Mouse (Mus musculus) layer of hippocampus, adult 2 months (tissue): ENCODE measurements around the gene C130032M10Rik. TPM values are rescaled to one million over a fixed set of nuclear protein-coding genes. Genes with fewer than 3 reads are reported as not detected.

Experiments
- DNase-seq, 2 experiments: peaks; one replicate each; pipeline ENCODE4 v3.0.0; 2022; ENCODE audit warnings: low spot score in 2 of 2
- H3K27ac ChIP-seq: fragments of 200-600 bp; 2 replicates; pipeline ENCODE4 v1.8.1; 2022
- H3K4me3 ChIP-seq: fragments of 200-600 bp; 2 replicates; pipeline ENCODE4 v1.8.1; 2022; ENCODE audit warnings: mild to moderate bottlenecking
- CTCF ChIP-seq: fragments of 200-600 bp; conservative IDR thresholded peaks from 2 replicates; pipeline ENCODE4 v1.8.1; 2022; ENCODE audit warnings: antibody characterized with exemption, mild to moderate bottlenecking, moderate library complexity
- total RNA-seq, 2 experiments: library from RNA; stranded (reverse); gene quantifications; 2 replicates each; pipeline ENCODE4 v1.2.3; 2021

Gene C130032M10Rik
- total RNA-seq, 2 experiments from 2014 or later, result not detected

GRCm38 (mm10) chr9:114525891-114526290 is 10.4 kb downstream of the C130032M10Rik start:
- no peak overlapping the region for H3K27ac ChIP-seq
- no peak for TF ChIP-seq CTCF
- H3K4me3 ChIP-seq, result no peak overlapping the region
- no peak for DNase-seq

GRCm38 (mm10) chr9:114526581-114526980 is 11.1 kb downstream of the C130032M10Rik start:
- TF ChIP-seq CTCF, result no peak
- H3K4me3 ChIP-seq, result no peak overlapping the region
- H3K27ac ChIP-seq, result no peak overlapping the region
- DNase-seq, result no peak

- no peak overlapping the region for H3K4me3 ChIP-seq
- no peak for TF ChIP-seq CTCF
- no peak for DNase-seq
- no peak overlapping the region for H3K27ac ChIP-seq
These were observed 11.6 kb downstream of the C130032M10Rik start for GRCm38 (mm10) chr9:114527085-114527484.

- H3K27ac ChIP-seq, result no peak overlapping the region
- DNase-seq, result no peak
- no peak overlapping the region for H3K4me3 ChIP-seq
- no peak for TF ChIP-seq CTCF
These were observed 12.6 kb downstream of the C130032M10Rik start for GRCm38 (mm10) chr9:114527992-114528679.

GRCm38 (mm10) chr9:114528680-114529048 is 13.2 kb downstream of the C130032M10Rik start:
- DNase-seq, result no peak
- TF ChIP-seq CTCF, result no peak
- H3K27ac ChIP-seq, result no peak overlapping the region
- no peak overlapping the region for H3K4me3 ChIP-seq

GRCm38 (mm10) chr9:114531276-114531675 is 15.8 kb downstream of the C130032M10Rik start:
- DNase-seq, result no peak
- Histone ChIP-seq H3K27ac (no peak overlapping the region), H3K4me3 (no peak overlapping the region)
- no peak for TF ChIP-seq CTCF

GRCm38 (mm10) chr9:114533848-114534247 is 18.4 kb downstream of the C130032M10Rik start:
- H3K27ac ChIP-seq, result no peak overlapping the region
- no peak overlapping the region for H3K4me3 ChIP-seq
- DNase-seq, result no peak
- TF ChIP-seq CTCF, result no peak

GRCm38 (mm10) chr9:114534747-114535517 is 19.4 kb downstream of the C130032M10Rik start:
- Histone ChIP-seq H3K4me3 (no peak overlapping the region), H3K27ac (no peak overlapping the region)
- peak; percentile 33 for TF ChIP-seq CTCF
- DNase-seq, result peak in 1 of 2 experiments; percentile 22

GRCm38 (mm10) chr9:114536628-114537027 is 21.1 kb downstream of the C130032M10Rik start:
- DNase-seq, result no peak
- H3K27ac ChIP-seq, result no peak overlapping the region
- H3K4me3 ChIP-seq, result no peak overlapping the region
- no peak for TF ChIP-seq CTCF

GRCm38 (mm10) chr9:114538996-114539563 is 23.6 kb downstream of the C130032M10Rik start:
- H3K27ac ChIP-seq, result no peak overlapping the region
- DNase-seq, result no peak
- no peak for TF ChIP-seq CTCF
- H3K4me3 ChIP-seq, result no peak overlapping the region

GRCm38 (mm10) chr9:114541279-114541741 is 25.8 kb downstream of the C130032M10Rik start:
- no peak for DNase-seq
- no peak for TF ChIP-seq CTCF

GRCm38 (mm10) chr9:114543882-114544753 is 28.6 kb downstream of the C130032M10Rik start:
- H3K27ac ChIP-seq, result no peak overlapping the region
- TF ChIP-seq CTCF, result no peak
- H3K4me3 ChIP-seq, result no peak overlapping the region
- no peak for DNase-seq

More at GRCm38 (mm10) chr9:114541279-114541741, 25.8 kb downstream of the C130032M10Rik start:
- Histone ChIP-seq H3K27ac (no peak overlapping the region), H3K4me3 (no peak overlapping the region)
